Mouse (Mus musculus): ENCODE results near the gene Cpm.
"Not testable (repeated sequence)": the region's sequence is repeated elsewhere in the genome, so short reads cannot be mapped to it uniquely, and the experiment has no call there.

DNA sequence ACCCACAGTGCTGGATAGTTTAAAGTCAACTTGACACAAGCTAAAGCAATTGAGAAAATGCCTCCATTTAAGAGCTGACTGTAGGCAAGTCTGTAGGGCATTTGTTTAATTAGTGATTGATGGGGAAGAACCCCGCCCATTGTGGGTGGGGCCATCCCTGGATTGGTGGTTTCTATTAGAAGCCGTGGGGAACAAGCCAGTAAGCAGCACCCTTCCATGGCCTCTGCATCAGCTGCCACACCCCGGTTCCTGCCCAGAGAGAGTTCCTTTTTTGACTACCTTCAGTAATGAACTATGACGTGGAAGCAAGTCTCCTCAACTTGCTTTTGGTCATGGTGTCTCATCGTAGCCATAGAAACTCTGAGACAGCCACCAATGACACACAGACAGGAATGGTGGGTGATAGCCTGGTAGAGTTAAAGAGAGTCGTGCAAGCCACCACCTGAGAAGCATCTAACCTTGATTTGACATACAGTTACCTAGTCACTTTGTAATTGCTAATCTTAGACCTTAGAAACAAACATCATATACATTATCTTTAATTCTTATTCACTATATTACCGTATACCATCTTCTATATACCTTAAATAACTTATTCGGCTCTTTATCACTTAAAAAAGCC is 30.2 kb upstream of the Cpm start:
- TF ChIP-seq CTCF (IDR thresholded peaks at IDR 0.05; ENCODE audit: low read depth, low read length); GATA1 (IDR thresholded peaks at IDR 0.05; ENCODE audit: borderline replicate concordance, low read length); GATA2 (IDR thresholded peaks at IDR 0.05; ENCODE audit: borderline replicate concordance, low read depth, low read length): not testable (repeated sequence)
